Mouse (Mus musculus) cerebellum, adult 2 months (tissue): ENCODE data around the gene A930018P22Rik. TPM values are rescaled to one million over a fixed set of nuclear protein-coding genes. Genes with fewer than 3 reads are reported as not detected.

Experiments used
- DNase-seq, 2 experiments: peaks; one replicate each; pipeline ENCODE4 v3.0.0; 2021
- H3K27ac ChIP-seq: fragments of 200-500 bp; 2 replicates; pipeline ENCODE4 v1.5.1; 2012; ENCODE audit warnings: low read length, control low read depth, inconsistent platforms; ENCODE audit not compliant: insufficient read depth
- H3K27me3 ChIP-seq: fragments of 200-500 bp; 2 replicates; pipeline ENCODE4 v1.6.1; 2012; ENCODE audit warnings: inconsistent platforms, mild to moderate bottlenecking, low read length, moderate library complexity; ENCODE audit not compliant: control insufficient read depth, insufficient read depth
- H3K4me1 ChIP-seq: fragments of 200-500 bp; 2 replicates; pipeline ENCODE4 v1.6.1; 2011; ENCODE audit warnings: low read length; ENCODE audit not compliant: control insufficient read depth, insufficient read depth
- H3K4me3 ChIP-seq: fragments of 200-500 bp; replicated peaks from 2 replicates; pipeline ENCODE3; 2011; ENCODE audit warnings: mild to moderate bottlenecking, low read depth, low read length, control low read depth; ENCODE audit not compliant: insufficient read depth
- CTCF ChIP-seq: fragments of 200-500 bp; IDR thresholded peaks from 2 replicates; pipeline ENCODE4 v1.5.1; 2011; ENCODE audit warnings: low read depth, mild to moderate bottlenecking, control low read depth, low read length, moderate library complexity, borderline replicate concordance; ENCODE audit not compliant: insufficient read depth
- POLR2A ChIP-seq: fragments of 200-500 bp; IDR thresholded peaks from 2 replicates; pipeline ENCODE4 v1.6.1; 2011; ENCODE audit warnings: low read length, control low read depth, borderline replicate concordance; ENCODE audit not compliant: insufficient read depth
- WGBS: fragments of 180-500 bp; shearing (Covaris S2); methylation state at CpG from one replicate; pipeline ENCODE4 v1.1.7; 2018; 5-methylcytosine and 5-hydroxymethylcytosine counted together
- polyA plus RNA-seq: library from polyadenylated mRNA; depleted of rRNA; stranded (reverse); fragments of >200 nt; gene quantifications from 2 replicates; pipeline ENCODE4 v1.2.3, GENCODE M21; 2012; rRNA removed

Gene A930018P22Rik
- polyA plus RNA-seq, 1 experiment = 0.18 TPM

DNA sequence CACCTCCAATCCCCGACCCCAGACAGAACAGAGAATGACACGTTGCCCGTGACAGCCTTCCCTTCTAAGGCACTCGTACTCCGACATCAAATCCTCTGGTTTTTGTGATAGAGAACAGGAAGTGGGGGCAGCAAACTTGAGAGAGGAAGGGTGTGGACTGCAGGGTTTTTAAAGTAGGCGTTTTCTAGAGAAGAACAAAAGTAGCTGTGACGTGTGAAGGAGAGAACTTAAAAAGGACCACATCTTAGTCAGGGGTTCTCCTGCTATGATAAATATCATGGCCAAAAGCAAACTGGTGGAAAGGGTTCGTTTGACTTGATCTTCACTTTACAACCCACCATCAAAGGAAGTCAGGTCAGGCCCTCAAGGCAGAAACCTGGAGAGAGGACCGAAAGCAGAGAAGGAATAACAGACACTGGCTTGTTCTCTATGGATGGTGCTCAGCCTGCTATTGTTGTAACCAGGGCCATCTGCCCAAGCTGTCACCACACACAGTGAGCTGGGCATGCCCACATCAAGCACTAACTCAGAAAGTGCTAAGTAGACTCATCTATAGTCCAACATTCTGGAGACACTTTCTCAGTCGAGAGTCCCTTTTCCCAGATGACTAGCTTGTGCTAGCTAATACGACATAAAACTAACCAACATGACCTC, 50.3 kb downstream of the A930018P22Rik start:
- no peak overlapping the region for H3K27ac ChIP-seq
- H3K4me3 ChIP-seq = no peak overlapping the region
- H3K27me3 ChIP-seq = no peaks in the 10 kb centered on the region
- DNase-seq = peak in 1 of 2 experiments; percentile 47
- TF ChIP-seq CTCF = no peak
- no peak for TF ChIP-seq POLR2A
- H3K4me1 ChIP-seq = peaks cover 24% of the 10 kb centered on the region
- WGBS = 70% methylated on average over 11 of the region's 11 CpGs

GRCm38 (mm10) chr2:104173431-104173830, 50.9 kb downstream of the A930018P22Rik start:
- Histone ChIP-seq H3K27me3 (no peaks in the 10 kb centered on the region), H3K4me3 (no peak overlapping the region), H3K27ac (no peak overlapping the region), H3K4me1 (peaks cover 29% of the 10 kb centered on the region)
- no peak for TF ChIP-seq POLR2A
- no peak; the same call in 1 of the 2 replicates for TF ChIP-seq CTCF
- WGBS = 96% methylated on average over 3 of the region's 3 CpGs
- DNase-seq = no peak

Other genes with a start within 250 kb of the A930018P22Rik start
- gene Lmo2, start 164.8 kb upstream of the A930018P22Rik start, polyA plus RNA-seq = 26.0 and 29.2 TPM in 2 replicates
- 65.7 and 70.8 TPM in 2 replicates for gene Fbxo3, start 95.0 kb upstream of the A930018P22Rik start, polyA plus RNA-seq
- gene 4931422A03Rik, start 94.4 kb upstream of the A930018P22Rik start, polyA plus RNA-seq = not detected in 2 replicates
- gene Gm10912, start 56.9 kb upstream of the A930018P22Rik start, polyA plus RNA-seq = 0.22 and 0.33 TPM in 2 replicates
- not detected in 2 replicates for gene Gm10799, start 54.2 kb upstream of the A930018P22Rik start, polyA plus RNA-seq
- 10.6 and 11.4 TPM in 2 replicates for gene Cd59b, start 52.9 kb upstream of the A930018P22Rik start, polyA plus RNA-seq
- 37.0 and 42.4 TPM in 2 replicates for gene Cd59a, start 27.0 kb upstream of the A930018P22Rik start, polyA plus RNA-seq